Mouse (Mus musculus) ES-E14 (cell line): ENCODE data around the gene Rbp7.

Experiments
- HCFC1 ChIP-seq: IDR thresholded peaks from 2 replicates; pipeline ENCODE4 v1.6.1; 2012; ENCODE audit warnings: low read length, inconsistent platforms, borderline replicate concordance; ENCODE audit not compliant: insufficient read depth
- MAFK ChIP-seq: IDR thresholded peaks from 2 replicates; pipeline ENCODE4 v1.6.1; 2014; ENCODE audit warnings: mild to moderate bottlenecking, low read depth, low read length, inconsistent platforms; ENCODE audit not compliant: insufficient read depth
- ZNF384 ChIP-seq: IDR thresholded peaks from 2 replicates; pipeline ENCODE4 v1.6.1; 2012; ENCODE audit warnings: low read depth, low read length, inconsistent platforms

DNA sequence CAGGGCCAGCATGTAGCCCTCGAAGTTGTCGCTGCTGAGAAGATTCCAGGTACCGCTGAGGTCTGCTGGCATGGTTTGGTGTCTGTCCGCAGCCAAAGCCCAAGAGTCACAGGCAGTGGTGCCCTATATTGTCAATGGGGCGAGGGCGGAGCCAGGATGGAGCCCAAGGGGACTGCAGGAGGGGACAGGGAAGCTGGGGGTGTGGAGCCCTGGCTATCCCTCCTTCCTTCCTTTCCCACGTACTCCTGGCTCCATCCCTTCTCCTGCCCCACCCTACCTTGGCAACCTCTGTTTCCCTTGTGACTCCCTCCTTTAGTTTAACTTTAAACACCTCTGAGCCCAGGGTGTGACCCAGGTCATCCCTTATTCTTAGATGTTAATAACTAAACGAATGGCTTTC lies at the start of gene Rbp7:
- no peak for TF ChIP-seq ZNF384
- TF ChIP-seq HCFC1: no peak
- no peak for TF ChIP-seq MAFK
